Mouse (Mus musculus) thymus, adult 2 months (tissue): Measurements from ENCODE around the gene Slc7a8.

ENCODE experiments used
- CTCF ChIP-seq: fragments of 200-500 bp; IDR thresholded peaks from 2 replicates; pipeline ENCODE4 v1.5.1; 2012; ENCODE audit warnings: mild to moderate bottlenecking, control low read depth, low read length, moderate library complexity, borderline replicate concordance; ENCODE audit not compliant: control insufficient read depth, poor library complexity, insufficient read depth; ENCODE audit errors: extremely low read depth
- POLR2A ChIP-seq: fragments of 200-500 bp; IDR thresholded peaks from 2 replicates; pipeline ENCODE4 v1.6.1; 2012; ENCODE audit warnings: mild to moderate bottlenecking, low read length, control low read depth, moderate library complexity; ENCODE audit not compliant: control insufficient read depth, poor library complexity, insufficient read depth; ENCODE audit errors: extremely low read depth

DNA sequence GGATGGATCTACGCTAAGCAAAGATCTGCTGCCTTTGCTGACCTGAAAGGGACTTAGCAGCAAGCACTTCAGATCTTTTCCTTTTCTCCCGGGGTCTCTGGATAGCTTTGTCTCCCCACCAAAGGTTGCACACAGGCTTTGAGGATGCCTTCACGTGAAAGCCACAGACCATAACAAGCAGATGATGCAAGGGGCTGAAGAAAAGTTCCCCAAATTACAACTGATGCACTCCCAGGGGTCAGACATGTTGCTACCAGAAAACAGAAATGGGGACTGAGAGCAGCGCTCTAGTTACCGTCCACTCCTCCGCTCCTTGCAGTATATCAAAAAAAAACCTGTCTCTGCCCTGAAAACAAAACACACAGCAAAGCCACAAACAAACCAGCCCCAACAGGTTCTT, 10.4 kb upstream of the Slc7a8 start:
- TF ChIP-seq CTCF: no peak
- no peak for TF ChIP-seq POLR2A
